Mouse (Mus musculus) right cerebral cortex, adult 18-20 months (tissue): ENCODE data around the gene C9.

Experiments
- DNase-seq: peaks from one replicate; pipeline ENCODE4 v3.0.0; 2022; ENCODE audit warnings: mixed read lengths

C9 gene

GRCm38 (mm10) chr15:6492386-6492785 is 47.3 kb downstream of the C9 start:
- DNase-seq, result no peak

- no peak for DNase-seq
Observed at GRCm38 (mm10) chr15:6498396-6499070, 53.4 kb downstream of the C9 start.

DNA sequence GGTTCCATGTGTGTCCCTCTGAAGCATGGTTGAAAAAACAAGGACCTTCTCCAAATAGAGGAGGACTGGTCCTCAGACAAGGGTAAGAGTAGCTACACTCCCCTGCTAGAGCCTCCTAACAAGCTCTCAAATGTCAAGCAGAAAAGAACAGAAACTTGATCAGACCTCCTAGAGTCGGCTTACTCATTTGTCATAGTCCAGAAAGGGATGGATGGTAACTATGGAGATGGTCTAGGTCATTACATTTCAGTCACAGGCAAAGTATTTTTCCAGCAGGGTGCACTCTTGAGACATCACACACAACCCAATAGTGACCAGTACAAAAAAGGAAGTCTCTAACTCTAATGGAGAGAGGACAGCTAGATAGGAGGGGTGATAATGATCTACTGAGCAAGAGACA is 55.7 kb downstream of the C9 start:
- no peak for DNase-seq

DNA sequence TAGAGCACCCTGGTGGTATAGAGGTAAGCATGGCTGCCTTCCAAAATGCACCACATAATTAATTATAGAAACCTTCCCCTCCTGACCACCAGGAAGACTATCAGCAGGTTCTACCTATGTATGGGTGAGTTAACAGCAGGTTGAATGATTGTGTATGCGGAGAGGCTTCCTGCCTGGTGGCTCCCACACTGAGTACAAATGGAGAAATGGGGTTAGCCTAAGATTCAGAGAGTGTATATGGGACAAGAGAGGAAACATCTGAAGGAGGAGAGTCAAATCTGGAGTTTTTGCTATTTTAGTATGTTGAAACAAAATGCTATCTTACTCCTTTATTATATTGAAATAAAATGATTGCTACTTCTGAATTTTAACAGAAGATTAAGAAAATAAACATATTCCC is 72.4 kb downstream of the C9 start:
- no peak for DNase-seq

DNA sequence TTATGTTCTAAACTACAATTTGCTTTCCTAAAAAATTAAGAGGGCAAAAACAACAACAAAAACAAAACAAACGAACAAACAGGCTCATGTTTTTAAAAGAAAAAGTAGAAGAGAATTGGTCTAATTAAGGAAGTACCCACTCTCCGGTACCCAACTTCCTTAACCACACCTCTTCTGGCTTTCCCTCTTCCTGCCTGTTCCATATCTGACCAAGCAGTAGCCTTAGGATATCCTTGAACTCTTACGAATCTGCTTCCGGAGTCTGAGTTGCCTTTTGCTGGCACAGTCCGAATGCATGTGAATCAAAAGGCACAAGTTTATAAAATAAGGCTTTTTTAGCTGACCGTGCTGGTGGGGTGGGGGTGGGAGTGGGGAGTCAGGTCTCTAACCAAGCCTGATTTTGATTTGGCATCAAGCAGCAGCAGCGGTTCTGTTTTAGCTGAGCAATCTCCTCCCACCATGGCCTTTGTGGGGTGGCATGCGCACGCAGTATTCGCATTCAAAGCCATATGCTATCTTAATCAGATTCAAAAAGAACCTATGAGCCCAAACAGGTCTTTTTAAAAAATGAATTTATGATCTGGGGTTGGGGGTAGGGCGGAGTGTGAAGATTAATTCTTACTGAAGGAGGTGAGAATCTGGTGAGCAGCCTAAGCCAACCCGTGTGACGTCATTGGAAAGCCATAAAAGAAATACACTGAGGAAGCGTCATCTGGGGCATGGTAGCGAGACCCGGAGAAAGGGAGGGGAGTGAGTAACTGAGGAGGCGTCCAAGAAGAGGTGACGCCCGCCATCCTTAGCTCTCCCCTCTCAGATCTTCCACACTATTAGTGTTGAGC is 74.5 kb downstream of the C9 start:
- no peak for DNase-seq

- DNase-seq, result no peak
Observed at GRCm38 (mm10) chr15:6520505-6521155, 75.5 kb downstream of the C9 start.

DNA sequence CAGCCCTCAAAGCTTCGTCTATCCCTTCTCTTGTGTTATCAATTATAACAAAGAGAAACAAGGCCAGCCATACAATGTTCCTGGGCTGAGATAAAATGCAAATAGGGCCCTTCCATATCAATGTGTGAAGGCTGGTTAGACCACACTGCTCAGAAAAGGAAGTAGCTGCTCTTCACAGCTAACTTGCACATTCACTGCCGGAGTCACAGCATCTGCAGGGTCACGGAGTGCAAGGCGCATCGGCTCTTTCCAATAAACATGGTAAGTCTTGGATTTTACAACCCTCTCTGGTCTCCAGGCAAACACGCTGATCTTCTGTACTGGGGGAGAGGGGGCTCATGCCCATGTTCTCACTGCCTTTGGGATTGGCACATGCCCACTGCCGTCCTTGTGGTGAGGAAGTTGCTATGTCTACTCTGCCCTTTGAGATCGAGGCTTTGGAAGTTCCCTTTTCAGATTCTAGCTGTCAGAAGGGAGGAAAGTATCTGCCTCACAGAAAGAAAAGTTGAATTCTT is 77.6 kb downstream of the C9 start, which contains the start of gene Fyb:
TSS of gene Fyb (plus strand) at position 201 of the 515 bp plus-strand sequence.
- DNase-seq, result no peak

GRCm38 (mm10) chr15:6524801-6525200 is 79.7 kb downstream of the C9 start:
- DNase-seq, result no peak

GRCm38 (mm10) chr15:6525386-6525785 is 80.3 kb downstream of the C9 start:
- no peak for DNase-seq

DNA sequence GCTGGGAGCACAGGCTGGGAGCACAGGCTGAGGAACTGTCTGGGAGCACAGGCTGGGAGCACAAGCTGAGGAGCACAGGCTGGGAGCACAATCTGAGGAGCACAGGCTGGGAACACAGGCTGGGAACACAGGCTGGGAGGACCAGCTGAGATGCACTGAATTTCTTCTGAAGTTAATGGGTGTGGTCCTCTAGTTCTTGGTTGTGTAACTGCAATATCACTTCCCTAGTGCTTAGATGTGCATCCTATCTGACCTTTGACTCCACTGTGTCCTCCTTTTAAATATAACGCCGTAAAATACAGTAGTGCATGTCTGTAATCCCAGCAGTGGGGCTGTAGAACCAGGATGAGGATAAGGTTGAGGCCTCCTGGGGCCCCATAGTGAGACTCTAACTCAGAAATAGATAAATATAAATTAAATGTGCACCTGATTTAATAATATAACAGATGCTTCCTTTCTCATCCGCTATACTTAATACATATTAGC is 88.8 kb downstream of the C9 start:
- DNase-seq, result no peak

GRCm38 (mm10) chr15:6534592-6534991 is 89.5 kb downstream of the C9 start:
- no peak for DNase-seq

GRCm38 (mm10) chr15:6539639-6540338 is 94.7 kb downstream of the C9 start:
- no peak for DNase-seq
